Mouse (Mus musculus) G1E-ER4 (cell line): ENCODE data around the gene Anapc16. TPM values are rescaled to one million over a fixed set of nuclear protein-coding genes. Genes with fewer than 3 reads are reported as not detected.

Experiments
- GATA1 ChIP-seq: IDR thresholded peaks from one replicate; pipeline ENCODE4 v1.8.0; 2012; ENCODE audit warnings: low read length, inconsistent platforms
- polyA plus RNA-seq: library from polyadenylated mRNA; stranded (reverse); fragments of >175 nt; gene quantifications from 2 replicates; pipeline ENCODE4 v1.2.3, GENCODE M21; 2012

Gene Anapc16
- polyA plus RNA-seq, 1 experiment: 26.0 TPM

DNA sequence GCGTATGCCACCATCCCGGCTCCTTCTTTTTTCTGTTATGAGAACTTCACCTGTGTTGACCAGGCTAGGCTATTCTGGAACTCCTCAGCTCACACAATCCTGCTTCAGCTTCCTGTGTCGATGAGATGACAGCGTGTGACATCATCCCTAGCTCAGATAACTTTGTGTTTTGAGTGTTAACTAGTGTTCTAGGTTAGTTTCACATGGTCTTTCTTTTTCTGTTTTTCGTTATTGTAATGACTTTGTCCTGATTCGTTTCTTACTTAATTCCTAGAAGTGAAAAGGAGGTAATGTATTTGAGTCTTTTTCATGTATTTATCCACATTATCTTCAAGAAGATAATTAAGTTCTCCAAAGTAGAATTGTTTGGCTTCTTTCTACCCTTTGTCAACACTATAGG is 13.3 kb upstream of the Anapc16 start:
- no peak for TF ChIP-seq GATA1

DNA sequence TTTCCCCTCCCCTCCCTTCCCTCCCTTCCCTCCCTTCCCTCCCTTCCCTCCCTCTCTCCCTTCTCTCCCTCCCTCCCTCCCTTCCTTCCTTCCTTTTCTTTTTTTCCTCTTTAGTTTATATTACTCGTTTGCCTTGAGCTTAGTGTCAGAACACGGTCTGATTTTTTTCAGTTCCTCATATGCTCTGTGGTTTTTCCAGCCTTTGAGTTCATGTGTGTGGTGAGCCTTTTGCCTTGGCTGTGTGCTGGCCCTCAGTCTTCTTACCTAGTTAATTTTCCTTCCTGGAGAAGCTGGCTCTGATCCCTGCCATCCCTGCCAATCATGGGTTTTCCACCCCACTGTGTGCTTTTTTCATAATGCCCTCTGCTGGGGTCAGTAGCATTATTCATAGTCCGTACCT is 6.2 kb upstream of the Anapc16 start:
- TF ChIP-seq GATA1: no peak

DNA sequence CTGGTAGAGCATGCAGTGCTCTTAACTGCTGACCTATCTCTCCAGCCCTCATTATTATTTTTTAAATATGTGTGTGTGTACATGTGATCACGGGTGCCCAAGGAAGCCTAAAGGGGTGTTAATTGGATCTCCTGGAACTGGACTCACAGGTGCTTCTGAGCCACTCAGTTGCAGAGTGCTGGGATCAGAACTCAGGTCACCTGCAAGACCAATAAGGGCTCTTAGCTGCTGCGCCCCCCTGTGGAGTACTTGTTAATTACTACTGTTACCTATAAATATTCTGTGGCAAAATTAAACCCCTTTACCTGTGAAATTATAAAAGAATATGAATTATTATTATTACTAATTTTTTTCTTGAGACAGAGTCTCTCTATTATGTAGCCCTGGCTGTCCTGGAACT is 2.3 kb upstream of the Anapc16 start:
- TF ChIP-seq GATA1: no peak

DNA sequence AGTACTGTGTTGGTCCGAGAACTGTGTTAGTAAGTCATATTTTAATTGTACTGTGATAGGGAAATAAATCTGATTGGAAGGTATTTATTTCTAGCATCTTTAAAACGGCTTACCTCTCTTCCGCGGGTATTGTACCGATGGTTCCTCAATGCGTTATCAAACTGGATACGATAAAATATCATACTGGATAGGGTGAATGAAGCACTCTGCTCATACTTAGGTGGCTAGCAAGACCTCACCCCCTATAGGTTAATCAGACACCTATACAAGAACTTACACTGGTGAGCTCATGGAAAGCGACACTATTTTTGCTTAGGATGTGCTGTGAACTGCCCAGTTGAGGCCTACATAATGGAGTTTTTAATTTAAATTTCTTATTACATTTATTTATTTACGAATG is 912 bp upstream of the Anapc16 start:
- no peak for TF ChIP-seq GATA1

DNA sequence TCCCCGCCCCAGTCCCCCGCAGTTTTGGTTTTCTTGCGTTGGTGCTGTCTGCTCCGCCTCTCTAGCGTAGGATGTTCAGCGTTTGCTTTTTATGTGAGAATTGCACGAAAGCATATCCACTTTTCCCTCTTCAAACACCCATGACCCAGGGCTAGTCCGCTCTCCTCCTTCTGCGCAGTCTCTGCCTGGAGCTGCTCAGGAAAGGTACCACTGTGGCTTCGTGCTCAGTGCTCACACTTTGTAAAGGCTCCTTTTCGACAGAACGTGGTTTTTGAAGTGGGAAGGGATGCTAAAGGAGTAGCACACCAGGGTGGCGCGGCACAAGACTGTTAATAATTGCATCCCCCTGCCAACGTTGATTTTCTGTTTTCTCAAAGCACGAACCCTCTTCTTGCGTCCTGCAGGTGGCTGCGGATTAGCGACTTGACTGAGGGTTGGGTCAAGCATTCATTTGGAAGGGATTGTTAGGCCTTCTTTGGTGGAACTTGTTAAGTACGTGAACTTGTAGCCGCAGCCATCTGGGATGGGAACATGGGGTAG is 348 bp upstream of the Anapc16 start:
- TF ChIP-seq GATA1: no peak

DNA sequence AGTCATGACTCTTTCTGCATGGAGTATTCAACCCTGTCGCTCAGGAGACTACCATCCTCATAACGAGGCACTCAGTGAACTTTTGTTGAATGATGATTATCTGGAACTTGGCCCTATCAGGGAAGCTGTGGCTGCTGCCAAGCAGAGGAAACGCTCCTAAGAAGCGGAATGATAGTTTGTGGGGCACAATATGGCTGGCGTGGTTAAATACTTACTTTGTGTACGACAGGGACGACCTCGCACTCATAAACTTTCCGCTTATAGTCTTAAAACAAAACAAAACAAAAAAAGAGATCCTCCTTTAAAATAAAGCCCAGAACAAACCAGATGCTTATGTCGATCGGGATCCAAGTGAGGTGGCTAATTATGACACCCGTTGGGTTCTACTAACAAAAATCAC is 732 bp downstream of the Anapc16 start:
- no peak for TF ChIP-seq GATA1

DNA sequence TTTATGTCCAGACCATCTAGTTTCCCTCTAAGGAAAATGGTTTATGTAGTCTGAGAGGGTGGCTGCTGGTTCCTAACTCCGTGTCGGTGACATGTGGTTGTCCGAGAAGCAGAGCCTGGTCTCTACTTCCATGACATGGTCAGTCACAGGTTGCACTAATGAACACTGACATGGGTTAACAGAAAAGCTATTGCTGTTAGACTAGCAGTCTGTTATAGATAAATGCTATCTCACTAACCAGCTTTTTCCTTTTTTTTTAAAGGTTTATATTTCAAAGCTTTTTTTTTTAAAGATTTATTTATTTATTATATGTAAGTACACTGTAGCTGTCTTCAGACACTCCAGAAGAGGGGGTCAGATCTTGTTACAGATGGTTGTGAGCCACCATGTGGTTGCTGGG is 3.9 kb downstream of the Anapc16 start:
- TF ChIP-seq GATA1: no peak

DNA sequence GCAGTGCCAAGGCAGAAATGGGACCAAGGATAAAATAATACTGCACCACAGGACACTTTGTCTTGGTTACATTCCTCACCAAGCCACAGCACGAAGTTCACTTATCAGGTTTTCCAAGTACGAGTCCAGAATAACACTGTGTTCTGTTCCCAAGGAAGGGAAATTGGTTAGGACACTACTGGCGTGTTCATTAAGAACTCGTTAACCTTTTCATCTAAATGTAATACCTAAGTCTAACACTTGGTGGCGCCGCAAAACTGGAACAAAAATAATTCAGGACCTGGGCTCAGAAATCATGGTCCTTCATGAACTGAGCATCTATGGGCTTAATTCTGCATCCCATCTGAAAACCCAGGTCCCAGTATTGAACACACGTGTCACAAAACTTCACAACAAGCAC is 5.3 kb downstream of the Anapc16 start:
- no peak for TF ChIP-seq GATA1

DNA sequence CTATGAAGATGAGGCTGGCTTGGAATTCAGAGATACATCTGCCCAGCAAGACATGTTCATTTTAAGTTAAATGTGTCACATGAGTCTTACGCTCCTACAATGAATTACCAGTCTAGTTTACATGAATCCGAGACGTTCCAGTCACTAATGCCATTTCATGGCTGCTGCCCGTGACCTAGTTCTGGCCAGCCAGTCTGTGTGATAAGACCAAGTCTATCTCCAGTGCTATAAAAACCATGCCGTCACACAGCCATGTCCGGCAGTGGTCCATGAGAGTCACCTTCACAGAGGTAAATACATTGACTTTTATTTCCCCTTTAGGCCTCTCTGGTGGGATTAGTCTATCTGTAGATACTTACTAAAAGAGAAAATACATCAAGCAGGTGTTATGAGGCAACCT is 7.0 kb downstream of the Anapc16 start:
- no peak for TF ChIP-seq GATA1

DNA sequence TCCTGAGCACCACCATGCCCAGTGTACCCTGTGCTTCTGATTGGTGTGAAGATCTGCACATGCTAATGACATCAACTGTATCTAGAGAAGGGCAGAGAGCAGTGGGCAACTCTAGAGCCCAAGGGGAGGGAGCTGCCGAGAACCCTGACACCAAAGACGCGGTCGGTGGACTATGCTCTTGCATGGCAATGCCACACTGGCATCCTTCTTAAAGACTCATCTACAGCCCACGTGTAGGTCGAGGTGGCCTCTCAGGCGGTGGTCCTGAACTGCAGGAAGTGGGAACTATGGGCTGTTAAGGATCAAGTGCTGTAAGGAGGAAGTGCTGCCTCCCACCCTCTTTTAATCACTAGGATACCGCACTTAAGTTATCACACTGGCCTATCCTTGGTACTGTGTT is 10.9 kb downstream of the Anapc16 start:
- no peak for TF ChIP-seq GATA1

- TF ChIP-seq GATA1: no peak
Measured at GRCm38 (mm10) chr10:59991262-59991880, 11.6 kb downstream of the Anapc16 start.

DNA sequence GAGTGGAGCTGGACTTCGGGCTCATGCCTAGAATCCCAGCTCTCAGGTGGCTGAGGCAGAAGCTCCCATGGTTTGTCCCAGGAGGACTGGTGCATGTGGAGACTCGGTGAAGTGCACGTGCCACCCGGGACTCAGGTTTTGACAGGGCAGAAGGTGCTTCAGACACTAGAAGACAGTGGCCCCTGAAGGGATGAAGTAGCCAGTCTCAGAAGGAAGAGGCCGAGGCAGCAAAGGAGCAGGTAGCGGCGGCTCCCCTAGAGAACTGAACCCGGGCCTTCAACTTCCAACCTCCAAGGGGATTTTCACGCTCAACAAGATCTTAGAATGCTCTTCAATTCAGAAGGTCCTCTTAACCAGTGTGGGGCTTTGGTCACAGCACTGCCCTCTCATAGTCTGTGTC is 12.5 kb downstream of the Anapc16 start:
- TF ChIP-seq GATA1: no peak

GRCm38 (mm10) chr10:59988036-59988435 is 14.9 kb downstream of the Anapc16 start:
- TF ChIP-seq GATA1: no peak

GRCm38 (mm10) chr10:59982379-59982873 is 20.5 kb downstream of the Anapc16 start:
- TF ChIP-seq GATA1: no peak

DNA sequence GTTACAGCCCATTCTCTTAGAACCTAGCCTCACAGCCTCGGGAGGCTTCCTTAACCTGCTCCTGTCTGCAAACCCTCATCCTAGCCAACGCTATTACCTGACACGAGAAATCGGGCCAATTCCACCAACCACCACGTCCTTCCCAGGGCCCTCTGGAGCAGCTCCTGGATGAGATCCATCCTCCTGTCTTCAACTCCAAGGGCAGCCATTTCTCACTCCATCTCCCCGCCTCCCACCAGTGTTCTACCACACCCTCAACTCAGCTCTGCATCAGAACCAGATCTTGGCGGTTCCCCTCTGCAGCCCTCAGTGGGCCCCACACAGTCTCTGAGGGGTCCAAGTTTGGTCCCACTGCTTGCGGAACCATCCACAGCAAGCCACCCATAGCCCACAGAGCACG is 21.1 kb downstream of the Anapc16 start:
- TF ChIP-seq GATA1: no peak

- TF ChIP-seq GATA1: no peak
Measured at GRCm38 (mm10) chr10:59981336-59981735, 21.6 kb downstream of the Anapc16 start.

DNA sequence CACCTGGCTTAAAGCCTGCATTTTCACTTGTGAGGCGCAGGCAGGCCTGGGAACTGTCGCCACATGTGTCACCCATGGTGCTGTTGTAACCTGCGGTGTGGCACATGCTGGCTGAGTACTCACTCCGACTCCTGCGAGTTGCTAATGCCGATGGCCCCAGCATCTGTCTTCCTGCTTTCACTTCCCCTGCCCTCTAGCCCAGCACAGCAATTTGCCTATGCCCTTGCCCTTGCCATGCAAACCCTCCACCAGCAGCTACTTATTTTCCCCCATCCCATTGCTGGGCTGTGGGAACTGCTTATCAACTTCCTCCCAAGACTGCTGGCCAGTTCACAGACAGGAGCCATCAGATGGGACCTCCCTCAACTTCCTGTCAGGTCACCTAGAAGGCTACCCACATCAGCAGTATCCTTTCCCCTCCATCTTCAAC is 22.1 kb downstream of the Anapc16 start:
- TF ChIP-seq GATA1: no peak
